Mouse (Mus musculus) natural killer cell, adult 2 months (primary cell): ENCODE results near the gene Smtnl1.
A peak's percentile ranks its signal among the peaks of the same experiment; 100 is the strongest.

ENCODE experiments used
- DNase-seq, 2 experiments: peaks; one replicate each; pipeline ENCODE4 v3.0.0; 2022; ENCODE audit warnings: low spot score in 2 of 2

Gene Smtnl1

GRCm38 (mm10) chr2:84822552-84822951, at the start of gene Smtnl1:
Gene Smtnl1, minus strand, starts transcription at chr2:84822652.
- DNase-seq, result no peak

- DNase-seq, result peak in 1 of 2 experiments; percentile 39
Observed at GRCm38 (mm10) chr2:84870623-84871160, 48.2 kb upstream of the Smtnl1 start.

GRCm38 (mm10) chr2:84868977-84869376, 46.5 kb upstream of the Smtnl1 start:
- no peak for DNase-seq

GRCm38 (mm10) chr2:84868521-84868943, 46.1 kb upstream of the Smtnl1 start:
- DNase-seq, result peak; percentile 30 to 68

- DNase-seq, result peak; percentile 11 to 56
Observed at GRCm38 (mm10) chr2:84865616-84866571, 43.4 kb upstream of the Smtnl1 start.

GRCm38 (mm10) chr2:84862231-84862630, 39.8 kb upstream of the Smtnl1 start:
- DNase-seq, result no peak

GRCm38 (mm10) chr2:84861430-84861829, 39.0 kb upstream of the Smtnl1 start:
- DNase-seq, result no peak

GRCm38 (mm10) chr2:84859991-84860780, 37.7 kb upstream of the Smtnl1 start:
- no peak for DNase-seq

GRCm38 (mm10) chr2:84858551-84858950, 36.1 kb upstream of the Smtnl1 start:
- no peak for DNase-seq

- DNase-seq, result peak in 1 of 2 experiments; percentile 36
Observed at GRCm38 (mm10) chr2:84855732-84856131, 33.3 kb upstream of the Smtnl1 start.

GRCm38 (mm10) chr2:84851130-84852040, 28.9 kb upstream of the Smtnl1 start:
- no peak for DNase-seq

- DNase-seq, result no peak
Observed at GRCm38 (mm10) chr2:84850407-84851129, 28.1 kb upstream of the Smtnl1 start.

GRCm38 (mm10) chr2:84845226-84845625, 22.8 kb upstream of the Smtnl1 start:
- DNase-seq, result no peak

GRCm38 (mm10) chr2:84843654-84844053, 21.2 kb upstream of the Smtnl1 start:
- no peak for DNase-seq

- DNase-seq, result no peak
Observed at GRCm38 (mm10) chr2:84841905-84842304, 19.5 kb upstream of the Smtnl1 start.

- DNase-seq, result no peak
Observed at GRCm38 (mm10) chr2:84840748-84841563, 18.5 kb upstream of the Smtnl1 start.

- peak in 1 of 2 experiments; percentile 26 for DNase-seq
Observed at GRCm38 (mm10) chr2:84840016-84840747, 17.7 kb upstream of the Smtnl1 start.
